Mouse (Mus musculus) lung, postnatal 4 days (tissue): Measurements from ENCODE around the gene Papln.

Source experiments
- DNase-seq, 2 experiments: peaks; one replicate each; pipeline ENCODE4 v3.0.0; 2021

The Papln gene

DNA sequence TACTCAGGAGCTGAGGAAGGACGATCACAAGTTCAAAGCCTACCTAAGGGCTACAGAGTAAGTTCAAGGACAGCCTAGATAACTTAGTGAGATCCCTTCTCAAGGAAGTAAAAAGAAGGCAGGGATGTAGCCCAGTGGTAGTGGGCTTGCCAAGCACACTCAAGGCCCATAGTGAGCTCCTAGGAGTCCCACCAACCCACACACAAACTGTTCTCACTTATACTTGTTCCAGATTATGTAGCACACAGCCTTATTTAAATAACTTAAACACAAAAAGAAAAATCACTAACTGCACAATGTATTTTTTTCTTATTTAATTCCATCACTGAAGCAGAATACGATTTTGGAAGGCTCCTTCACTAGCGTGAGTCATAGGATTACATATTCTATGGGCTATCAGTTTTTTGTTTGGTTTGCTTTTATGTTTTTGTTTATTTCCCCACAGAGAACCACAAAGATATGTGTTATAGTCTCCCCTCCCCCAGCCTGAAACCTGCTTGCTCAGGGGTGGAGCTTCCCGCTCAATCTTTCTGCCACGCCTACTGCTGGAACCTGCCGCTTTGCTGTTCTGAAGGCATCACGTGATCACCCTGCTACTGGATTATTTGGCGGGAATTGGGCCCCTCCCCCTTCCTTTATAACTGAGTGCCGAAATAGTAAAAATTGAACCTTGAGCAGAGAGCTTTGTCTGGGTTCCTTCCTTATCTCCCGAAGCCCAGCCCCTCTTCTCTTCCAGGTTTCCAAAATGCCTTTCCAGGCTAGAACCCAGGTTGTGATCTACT is 78.2 kb downstream of the Papln start:
- no peak for DNase-seq
